26 mouse cellular contexts compared by ENCODE assay signal in genomic region chr13:4573871-4574270, GRCm38 (mm10). TPM values are rescaled to one million over a fixed set of nuclear protein-coding genes. Genes with fewer than 3 reads are reported as not detected.
"Had no signal": no experiment of that assay in that cellular context is flagged by ENCODE, and none has a peak within 500 bp of the region (broad histone marks: within the 10 kb centered on the region; RNA-seq: fewer than 3 reads in every experiment).

Gene Akr1c21, plus strand, starts transcription at chr13:4574075.

- H3K9me3 ChIP-seq: midbrain, embryonic 10.5 days; midbrain, embryonic 12.5 days; neural tube, embryonic 13.5 days; neural tube, embryonic 15.5 days had no signal

- H3K4me2 ChIP-seq: lung, embryonic 14.5 days; midbrain, embryonic 12.5 days; neural tube, embryonic 13.5 days; neural tube, embryonic 15.5 days had no signal

- H3K27me3 ChIP-seq: midbrain, embryonic 12.5 days; neural tube, embryonic 13.5 days; neural tube, embryonic 15.5 days had no signal

- H3K4me1 ChIP-seq: midbrain, embryonic 10.5 days; midbrain, embryonic 12.5 days; neural tube, embryonic 13.5 days; neural tube, embryonic 15.5 days had no signal

- DNase-seq: lung, adult 18-20 months; lung, embryonic 14.5 days; lung, postnatal 10 days; lung, postnatal 4 days; midbrain, embryonic 14.5 days; retina, postnatal 1 day; right cerebral cortex, adult 18-20 months; right cerebral cortex, postnatal 25 days; right cerebral cortex, postnatal 4 days; spleen, adult 18-20 months; thymus, adult 18-20 months; thymus, postnatal 14 days; thymus, postnatal 36 days had no signal

- H3K27ac ChIP-seq: midbrain, embryonic 10.5 days; midbrain, embryonic 12.5 days; neural tube, embryonic 13.5 days; neural tube, embryonic 15.5 days had no signal

- H3K36me3 ChIP-seq: midbrain, embryonic 10.5 days; midbrain, embryonic 12.5 days; neural tube, embryonic 13.5 days; neural tube, embryonic 15.5 days had no signal

- H3K4me3 ChIP-seq: midbrain, embryonic 10.5 days; midbrain, embryonic 12.5 days; myocyte; neural tube, embryonic 13.5 days; neural tube, embryonic 15.5 days had no signal

- ATAC-seq: midbrain, embryonic 16.5 days had no signal

- H3K9ac ChIP-seq: lung, embryonic 14.5 days; midbrain, embryonic 12.5 days; neural tube, embryonic 13.5 days; neural tube, embryonic 15.5 days had no signal

RNA-seq across cellular contexts. Expression of gene Akr1c21, which starts in this region (rescaled TPM):
- total RNA-seq: megakaryocyte, adult 5-6 weeks; megakaryocyte-erythroid progenitor cell, adult 5-6 weeks had no signal
- polyA plus RNA-seq: lung, embryonic 14.5 days; lung, embryonic 16.5 days; midbrain, embryonic 10.5 days; midbrain, embryonic 12.5 days; midbrain, embryonic 14.5 days; midbrain, embryonic 16.5 days; myocyte; neural tube, embryonic 11.5 days; neural tube, embryonic 13.5 days; neural tube, embryonic 15.5 days; small intestine, adult 2 months; stomach, embryonic 14.5 days; stomach, embryonic 16.5 days had no signal
